Mouse (Mus musculus): Measurements from ENCODE around the gene Smco2. TPM values are rescaled to one million over a fixed set of nuclear protein-coding genes. Genes with fewer than 3 reads are reported as not detected.

Gene Smco2
- polyA plus RNA-seq, 1 experiment: not detected

GRCm38 (mm10) chr6:146890215-146890614 is 40.3 kb downstream of the Smco2 start:
- 68% methylated on average over 2 of the region's 2 CpGs for WGBS
- no peak for DNase-seq (ENCODE audit: low read depth, low spot score)

DNA sequence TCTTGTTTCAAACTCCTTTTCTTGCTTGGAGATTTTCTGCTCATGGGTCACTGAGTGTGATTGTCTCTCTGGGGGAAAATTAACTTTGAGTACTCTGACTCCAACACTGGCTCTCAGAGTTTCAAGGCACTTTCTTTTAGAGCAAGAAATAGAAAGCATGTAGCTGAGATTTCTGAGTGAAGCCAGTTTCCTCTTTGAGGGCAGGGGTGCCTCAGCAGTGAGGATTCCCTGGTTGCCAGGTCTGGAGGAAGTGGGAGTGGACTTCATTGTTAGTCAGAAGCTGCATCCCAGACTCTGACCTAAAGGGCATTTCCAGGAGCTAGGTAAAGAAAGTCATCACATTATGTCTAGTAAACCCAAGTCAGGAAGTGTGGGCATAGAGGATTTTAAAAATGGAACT is 40.7 kb downstream of the Smco2 start:
- DNase-seq (ENCODE audit: low read depth, low spot score): no peak

DNA sequence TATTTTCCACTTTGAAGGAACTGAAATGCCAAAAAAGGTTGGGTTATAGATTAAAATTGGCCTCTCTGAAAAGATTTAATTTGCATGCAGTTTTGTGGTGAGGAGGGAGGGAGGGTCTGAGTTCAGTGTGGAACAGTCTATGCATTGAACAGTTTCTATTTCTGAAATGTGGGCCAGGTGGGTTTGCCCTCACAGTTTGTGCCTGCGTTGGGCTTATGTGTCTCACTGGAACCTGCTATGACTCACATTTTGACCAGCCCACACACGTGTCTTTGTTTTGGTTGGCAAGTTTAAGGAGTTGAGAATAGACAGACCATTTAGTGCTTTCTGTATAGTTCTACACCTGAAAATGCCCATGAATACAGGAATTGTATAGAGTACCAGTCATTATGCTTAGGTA is 44.0 kb downstream of the Smco2 start:
- no peak for DNase-seq (ENCODE audit: low read depth, low spot score)
- 52% methylated on average over 2 of the region's 2 CpGs for WGBS

- DNase-seq (ENCODE audit: low read depth, low spot score): no peak
- WGBS: 74% methylated on average over 6 of the region's 6 CpGs
These were observed 48.8 kb downstream of the Smco2 start for GRCm38 (mm10) chr6:146898709-146899108.

DNA sequence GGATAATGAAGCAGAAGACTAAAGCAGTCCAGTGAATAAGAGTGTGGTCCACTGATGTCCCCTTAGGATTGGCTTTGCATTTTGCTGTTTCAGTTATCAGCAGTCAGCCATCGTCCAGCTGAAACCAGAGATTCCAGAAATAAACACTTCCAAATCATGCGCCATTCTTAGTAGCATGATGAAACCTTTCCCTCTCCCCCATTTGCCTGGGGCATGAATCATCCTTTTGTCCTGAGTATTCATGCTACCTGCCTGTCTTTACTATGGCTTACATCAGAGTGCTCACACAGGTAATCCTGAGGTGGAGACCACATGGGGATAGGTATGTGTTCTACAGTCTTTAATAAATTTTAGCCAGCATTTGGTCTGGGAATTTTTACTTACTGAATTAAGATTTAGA is 49.7 kb downstream of the Smco2 start:
- DNase-seq (ENCODE audit: low read depth, low spot score): no peak
- WGBS: 66% methylated on average over 2 of the region's 2 CpGs

DNA sequence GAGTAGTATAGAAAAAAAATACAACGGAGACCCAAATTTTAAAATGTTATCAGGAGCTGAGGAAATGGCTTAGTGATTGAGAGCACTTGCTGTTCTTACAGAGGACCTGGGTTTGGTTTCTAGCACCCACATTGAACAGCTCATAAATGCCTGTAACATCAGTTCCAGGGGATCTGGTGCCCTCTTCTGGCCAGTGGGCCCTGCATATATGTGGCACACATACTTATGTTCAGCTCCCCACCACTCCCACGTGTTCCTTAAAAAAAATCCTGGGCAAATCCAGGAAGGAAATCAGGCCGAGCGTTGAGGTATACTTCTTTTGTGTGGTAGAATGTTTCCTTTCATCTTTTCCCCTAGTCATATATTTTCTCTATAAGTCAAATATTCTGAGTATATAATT is 52.0 kb downstream of the Smco2 start:
- WGBS: 94% methylated on average over 4 of the region's 4 CpGs
- no peak for DNase-seq (ENCODE audit: low read depth, low spot score)

DNA sequence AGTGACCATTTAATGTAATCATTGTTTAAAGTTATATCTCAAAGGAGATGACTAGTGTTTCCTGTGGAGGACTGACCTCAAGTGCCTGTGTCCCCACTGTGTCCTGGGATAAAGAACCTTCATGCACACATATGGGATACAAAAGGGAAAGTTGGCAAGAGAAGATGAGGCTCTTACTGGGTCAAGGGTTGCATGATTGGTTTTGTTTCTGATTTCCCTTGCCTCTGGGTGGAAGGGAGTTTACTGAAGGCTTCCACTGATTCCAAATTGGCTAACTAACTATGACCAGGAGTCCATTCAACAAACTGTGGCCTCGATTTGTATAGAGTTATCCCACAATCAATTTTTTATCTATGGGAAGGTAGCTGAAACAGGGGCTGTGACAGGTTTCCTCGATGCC is 53.7 kb downstream of the Smco2 start:
- DNase-seq (ENCODE audit: low read depth, low spot score): no peak
- WGBS: 85% methylated on average over 2 of the region's 2 CpGs

GRCm38 (mm10) chr6:146904707-146905106 is 54.8 kb downstream of the Smco2 start:
- no peak for DNase-seq (ENCODE audit: low read depth, low spot score)

DNA sequence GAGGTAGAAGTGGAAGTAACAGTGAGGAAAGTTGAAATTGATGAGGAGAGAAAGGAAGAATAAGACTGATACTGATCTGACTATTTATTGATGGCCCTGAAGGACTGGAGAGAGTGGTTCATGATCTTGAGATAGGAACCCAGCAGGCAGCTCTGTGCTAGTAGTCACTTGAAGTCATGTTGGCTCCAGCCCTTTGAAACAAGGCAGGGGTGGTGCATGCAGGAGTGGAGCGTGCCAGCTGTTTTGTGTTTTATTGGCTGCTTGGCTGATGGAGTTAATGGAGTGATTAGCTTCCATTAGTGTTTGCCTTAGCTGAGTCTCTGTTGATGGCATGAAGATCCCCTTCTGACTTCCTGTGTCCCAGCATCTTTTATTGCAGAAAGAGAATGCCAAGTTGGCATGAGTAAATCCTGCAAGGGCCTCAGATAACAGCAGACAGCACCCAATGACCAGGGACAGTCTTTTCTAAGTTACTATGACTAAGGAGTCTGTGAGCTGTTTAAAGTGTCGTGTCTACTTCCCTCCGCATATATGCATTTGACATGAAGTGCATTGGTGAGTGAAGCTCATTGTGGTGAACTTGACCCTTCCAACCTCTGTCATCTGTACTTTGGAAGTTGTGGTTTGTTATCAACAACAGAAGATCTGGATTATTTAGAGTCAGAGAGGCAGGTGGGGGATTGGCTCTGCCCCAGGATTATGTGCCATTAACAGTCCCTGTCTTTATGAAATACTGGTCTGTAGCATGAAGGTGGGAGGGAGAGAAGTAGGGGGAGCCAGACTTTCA is 56.3 kb downstream of the Smco2 start:
- no peak for DNase-seq (ENCODE audit: low read depth, low spot score)
- WGBS: 77% methylated on average over 3 of the region's 3 CpGs

More at GRCm38 (mm10) chr6:146904707-146905106, 54.8 kb downstream of the Smco2 start:
- 73% methylated on average over 3 of the region's 3 CpGs for WGBS

GRCm38 (mm10) chr6:146907061-146907794 is 57.3 kb downstream of the Smco2 start:
- WGBS: 67% methylated on average over 5 of the region's 5 CpGs
- no peak for DNase-seq (ENCODE audit: low read depth, low spot score)

DNA sequence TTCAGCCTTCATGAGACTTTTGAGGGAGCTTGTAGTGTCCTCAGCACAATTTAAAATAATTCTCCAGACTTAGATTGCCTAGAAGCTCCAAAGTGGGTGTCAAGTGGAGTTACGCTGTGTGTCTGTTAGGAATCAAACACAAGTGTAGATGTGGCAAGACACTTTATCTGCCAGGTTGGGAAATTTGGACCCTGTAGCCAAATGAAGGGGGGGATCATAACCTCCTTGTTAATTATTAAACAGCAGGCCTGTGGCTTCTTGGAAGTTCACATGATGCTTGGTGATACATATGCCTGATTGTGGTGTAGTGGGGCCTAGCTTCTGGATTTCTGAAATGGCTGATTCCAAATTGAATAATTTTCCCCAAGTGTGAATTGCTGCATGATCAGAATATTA is 57.9 kb downstream of the Smco2 start:
- WGBS: 96% methylated on average over 1 of the region's 1 CpGs
- no peak for DNase-seq (ENCODE audit: low read depth, low spot score)

GRCm38 (mm10) chr6:146908801-146909200 is 58.9 kb downstream of the Smco2 start:
- DNase-seq (ENCODE audit: low read depth, low spot score): no peak
- 62% methylated on average over 2 of the region's 2 CpGs for WGBS

DNA sequence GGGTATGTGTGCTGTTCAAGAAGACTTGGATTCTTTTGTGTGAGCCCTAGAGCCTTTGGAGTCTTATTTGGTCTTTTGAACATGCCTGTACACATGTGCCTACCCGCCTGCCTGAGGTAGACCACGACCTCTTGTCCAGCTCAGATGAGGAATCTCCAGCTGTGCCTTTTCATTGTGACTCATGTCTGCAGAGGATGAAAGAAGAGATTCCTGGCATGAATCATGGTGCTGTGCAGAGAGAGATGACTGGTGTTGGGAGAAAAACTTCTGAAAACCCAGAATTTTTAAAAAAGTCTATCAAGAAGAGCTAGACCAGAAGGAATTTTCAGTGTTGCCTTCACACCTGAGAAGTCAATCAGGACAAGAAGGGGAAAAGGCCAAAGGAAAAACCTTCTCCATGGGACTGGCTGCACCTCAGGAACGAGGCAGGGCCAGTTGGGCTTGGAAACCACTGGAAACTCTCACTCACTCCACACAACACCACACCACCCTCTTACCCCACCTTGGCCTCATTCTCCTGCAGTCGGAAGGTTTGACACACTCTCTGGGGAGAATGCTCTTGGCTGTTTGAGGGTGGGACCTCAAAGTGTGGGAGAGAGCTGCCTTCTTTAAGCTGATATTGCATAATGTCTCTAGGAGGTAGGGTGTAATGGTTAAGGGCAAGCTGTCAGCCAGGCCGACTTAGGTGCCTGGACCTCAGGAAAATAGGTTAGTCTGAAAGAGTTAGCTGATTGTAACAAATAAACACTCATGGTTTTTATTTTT is 60.0 kb downstream of the Smco2 start:
- no peak for DNase-seq (ENCODE audit: low read depth, low spot score)
- 79% methylated on average over 5 of the region's 5 CpGs for WGBS

DNA sequence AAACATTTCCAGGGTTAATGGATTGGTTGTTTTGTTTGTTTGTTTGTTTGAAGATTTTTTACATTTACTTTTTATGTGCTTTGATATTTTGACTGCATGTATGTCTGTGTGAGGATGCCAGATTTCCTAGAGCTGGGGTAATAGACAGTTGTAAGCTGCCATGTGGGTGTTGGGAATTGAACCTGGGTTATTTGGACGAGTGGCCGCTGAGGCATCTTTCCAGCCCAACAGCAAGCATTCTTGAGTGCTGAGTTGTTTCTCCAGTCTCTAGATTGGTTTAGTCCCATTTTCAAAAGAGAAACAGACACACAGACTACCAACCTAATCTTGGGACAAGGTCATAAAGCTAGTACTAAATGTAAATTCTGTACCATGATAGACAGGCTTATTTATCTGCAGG is 60.9 kb downstream of the Smco2 start:
- 80% methylated on average over 2 of the region's 2 CpGs for WGBS

GRCm38 (mm10) chr6:146912835-146913488 is 63.1 kb downstream of the Smco2 start:
- WGBS: 34% methylated on average over 3 of the region's 3 CpGs
- no peak for DNase-seq (ENCODE audit: low read depth, low spot score)

More for the DNA sequence above, 60.9 kb downstream of the Smco2 start:
- DNase-seq (ENCODE audit: low read depth, low spot score): no peak

DNA sequence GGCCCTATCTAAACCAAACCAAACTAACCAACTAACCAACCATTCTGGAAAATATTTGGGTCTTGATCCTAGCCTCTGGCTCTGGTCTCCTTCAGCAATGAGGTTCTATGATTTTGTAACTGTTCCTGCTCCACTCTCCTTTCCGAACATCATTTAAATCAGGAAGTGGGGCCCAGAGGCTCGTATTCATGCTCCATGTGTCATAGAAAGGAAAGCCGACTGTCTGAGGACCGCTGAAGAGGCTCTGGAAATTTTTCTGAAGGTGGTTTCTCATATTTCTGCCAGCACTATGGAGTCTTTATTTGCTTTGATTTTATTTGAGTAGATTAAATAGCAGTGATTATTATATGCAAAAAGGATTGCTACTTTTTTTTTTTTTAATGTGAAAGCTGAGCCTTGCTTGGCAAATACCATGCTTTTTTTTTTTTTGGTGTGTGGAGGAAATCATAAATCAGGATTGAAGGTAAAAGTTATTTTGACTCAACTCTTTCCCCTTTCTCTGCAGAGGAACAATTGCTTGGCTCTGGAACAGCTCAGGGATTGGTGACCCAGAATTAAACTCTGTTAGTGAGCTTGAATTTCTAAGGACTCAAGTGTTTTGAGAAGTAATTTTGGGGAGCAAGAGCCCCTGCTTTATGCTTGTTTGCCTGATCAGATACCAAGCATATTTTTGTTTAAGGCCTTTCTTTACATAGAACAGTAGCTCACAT is 63.7 kb downstream of the Smco2 start:
- 45% methylated on average over 4 of the region's 4 CpGs for WGBS
- DNase-seq (ENCODE audit: low read depth, low spot score): no peak

DNA sequence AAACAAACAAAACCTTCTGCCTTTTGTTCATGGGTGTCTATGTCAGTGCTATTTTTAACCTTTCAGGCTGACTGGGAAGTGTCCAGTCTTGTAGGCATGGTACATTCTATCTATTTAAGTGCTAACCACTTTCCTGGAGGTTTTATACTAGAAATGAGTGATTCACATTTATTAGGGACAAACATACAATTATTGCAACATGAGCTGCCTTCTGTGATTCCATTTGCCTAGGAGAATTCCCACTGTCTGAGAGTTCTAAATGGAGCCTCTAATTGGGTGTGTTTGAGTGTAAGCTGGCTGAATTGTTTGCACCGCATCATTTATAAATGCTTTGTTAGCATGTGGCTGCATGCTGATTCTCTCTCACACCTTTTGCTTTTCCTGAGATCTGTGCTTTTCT is 65.9 kb downstream of the Smco2 start:
- DNase-seq (ENCODE audit: low read depth, low spot score): no peak
- WGBS: 94% methylated on average over 1 of the region's 1 CpGs

DNA sequence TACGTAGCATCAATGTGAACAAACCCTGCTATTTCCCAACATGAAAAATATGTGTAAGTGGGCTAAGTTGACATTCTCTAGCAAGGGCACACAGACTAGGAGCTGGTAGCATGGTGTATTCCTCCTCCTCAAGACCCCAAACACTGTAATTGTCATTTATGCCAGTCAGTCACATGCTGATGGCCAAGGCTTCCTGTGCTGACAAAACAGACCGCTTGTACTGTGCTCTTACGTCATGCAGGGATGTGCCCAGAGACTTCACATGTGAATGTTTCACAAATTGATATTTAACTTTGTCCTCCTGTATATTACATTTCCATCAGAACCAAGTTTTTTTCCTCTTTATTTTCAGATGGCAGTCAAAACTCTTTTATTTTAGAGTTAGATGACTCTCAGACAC is 67.5 kb downstream of the Smco2 start:
- WGBS: 95% methylated on average over 3 of the region's 3 CpGs
- DNase-seq (ENCODE audit: low read depth, low spot score): no peak

DNA sequence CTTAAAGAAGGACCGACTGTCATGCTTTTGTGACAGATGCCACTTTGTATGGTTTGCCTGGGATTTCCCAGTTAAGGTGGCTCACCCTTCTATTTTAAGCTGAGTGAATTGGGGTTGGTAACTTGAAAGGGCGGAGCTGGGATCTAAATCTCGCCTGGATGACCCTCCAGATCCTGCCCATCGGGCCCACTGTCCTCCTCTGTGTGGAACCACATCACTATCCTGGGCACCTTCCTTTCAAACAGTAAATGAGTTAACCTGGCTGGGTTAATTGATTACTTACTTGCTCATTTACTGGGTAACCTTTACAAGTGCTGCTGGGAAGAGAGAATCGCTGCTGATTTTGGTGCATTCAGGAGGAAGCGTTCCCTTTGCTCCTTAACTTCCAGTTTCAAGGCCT is 68.4 kb downstream of the Smco2 start:
- no peak for DNase-seq (ENCODE audit: low read depth, low spot score)

More for the DNA sequence above, 68.4 kb downstream of the Smco2 start:
- WGBS: 91% methylated on average over 6 of the region's 6 CpGs

Measured in large intestine, adult 2 months (tissue).